Mouse (Mus musculus) cerebral cortex, adult 2 months (tissue): ENCODE results near the gene Ugt1a6a.

Experiments
- WGBS: fragments of 180-500 bp; shearing (Covaris S2); methylation state at CpG from one replicate; pipeline ENCODE4 v1.1.7; 2018; 5-methylcytosine and 5-hydroxymethylcytosine counted together

Ugt1a6a gene

DNA sequence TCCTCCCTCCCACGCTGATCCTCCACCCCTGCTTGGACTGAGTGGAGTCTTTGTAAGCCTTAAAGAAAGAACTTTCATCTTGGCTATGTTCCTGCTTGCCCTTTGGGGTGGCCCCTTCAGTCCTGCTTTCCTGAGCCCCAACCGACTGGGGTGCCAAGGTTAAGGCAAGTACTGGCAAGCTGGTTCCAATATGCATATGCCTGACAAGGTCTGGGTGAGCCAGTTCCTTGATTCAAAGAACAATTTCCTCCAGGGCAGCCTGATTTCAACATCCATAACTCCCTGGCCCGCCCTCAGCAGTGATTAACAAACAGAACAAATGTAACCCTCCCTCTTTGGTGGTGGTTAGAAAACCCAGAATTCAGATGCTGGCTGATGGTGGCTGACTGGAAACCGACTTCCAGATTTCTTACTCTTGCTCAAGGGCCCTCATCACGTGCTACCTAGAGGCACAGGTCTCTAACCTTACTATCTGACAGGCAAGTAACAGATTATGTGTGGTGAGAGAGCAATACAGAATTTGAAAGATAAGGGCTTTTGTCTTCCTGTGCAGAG, at the start of gene Ugt1a6a:
Gene Ugt1a6a, plus strand, starts transcription at position 353 of the 555 bp plus-strand sequence.
- 53% methylated on average over 5 of the region's 5 CpGs for WGBS

DNA sequence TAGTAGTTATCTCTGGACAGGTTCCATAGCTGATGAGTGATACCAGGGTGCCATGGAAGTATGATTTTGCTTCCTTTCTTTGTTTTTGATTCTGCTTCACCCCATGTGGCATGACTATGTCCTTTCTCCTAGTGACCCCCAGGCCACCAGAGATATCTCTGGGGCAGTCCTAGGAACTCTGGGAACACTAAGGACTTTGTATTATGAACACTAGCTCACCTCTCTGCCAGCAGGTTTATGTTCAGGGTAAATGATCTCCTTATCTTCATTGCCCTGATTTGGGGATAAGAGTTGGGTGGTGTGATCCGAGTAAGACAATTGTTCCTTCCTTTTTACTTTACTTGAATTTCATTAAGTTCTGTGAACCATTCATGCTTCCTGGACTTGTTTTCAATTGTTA, 48.5 kb upstream of the Ugt1a6a start:
- WGBS, result 76% methylated on average over 1 of the region's 1 CpGs

DNA sequence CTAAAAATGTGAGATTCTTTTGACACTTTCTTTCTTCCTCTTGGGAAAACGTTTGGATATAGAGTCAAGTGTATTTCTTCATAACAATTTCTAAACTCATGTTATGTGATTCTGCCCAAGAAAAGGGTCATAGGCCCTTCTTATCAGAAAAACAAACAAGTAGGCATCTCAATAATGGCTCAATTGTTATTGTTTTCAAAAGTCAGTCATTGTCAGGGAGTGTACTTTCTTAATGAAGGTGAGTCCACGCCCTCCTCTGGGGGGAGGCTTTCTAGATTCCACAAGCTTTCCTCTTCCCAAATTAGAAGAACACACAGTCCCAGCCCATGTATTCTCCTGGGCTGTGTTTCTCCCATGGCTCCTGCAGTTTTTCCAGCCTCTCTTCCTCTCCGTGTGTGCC, 47.1 kb upstream of the Ugt1a6a start, which contains the start of gene Ugt1a8:
Gene Ugt1a8, plus strand, starts transcription at position 301 of the 400 bp plus-strand sequence.
- 71% methylated on average over 3 of the region's 3 CpGs for WGBS

DNA sequence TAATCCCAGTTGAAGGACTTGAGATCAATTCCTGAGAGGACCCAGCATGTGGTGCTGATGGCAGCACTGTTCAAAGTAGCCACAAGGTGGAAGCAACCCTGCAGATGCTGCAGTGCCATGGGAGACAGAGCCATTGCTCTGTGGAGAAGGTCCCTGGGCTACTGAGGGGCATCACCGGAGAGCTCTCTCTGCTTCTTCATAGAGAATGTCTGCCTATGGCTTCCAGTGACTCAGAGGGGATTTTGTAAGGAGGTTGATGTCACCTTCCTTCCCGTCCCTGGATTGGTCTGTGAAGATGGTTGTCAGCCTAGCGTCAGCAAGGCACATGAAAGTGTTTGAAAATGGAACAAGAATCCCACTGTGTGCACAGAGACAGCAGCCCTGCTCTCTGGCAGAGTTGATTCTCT, 40.3 kb upstream of the Ugt1a6a start:
- WGBS, result 75% methylated on average over 3 of the region's 3 CpGs

DNA sequence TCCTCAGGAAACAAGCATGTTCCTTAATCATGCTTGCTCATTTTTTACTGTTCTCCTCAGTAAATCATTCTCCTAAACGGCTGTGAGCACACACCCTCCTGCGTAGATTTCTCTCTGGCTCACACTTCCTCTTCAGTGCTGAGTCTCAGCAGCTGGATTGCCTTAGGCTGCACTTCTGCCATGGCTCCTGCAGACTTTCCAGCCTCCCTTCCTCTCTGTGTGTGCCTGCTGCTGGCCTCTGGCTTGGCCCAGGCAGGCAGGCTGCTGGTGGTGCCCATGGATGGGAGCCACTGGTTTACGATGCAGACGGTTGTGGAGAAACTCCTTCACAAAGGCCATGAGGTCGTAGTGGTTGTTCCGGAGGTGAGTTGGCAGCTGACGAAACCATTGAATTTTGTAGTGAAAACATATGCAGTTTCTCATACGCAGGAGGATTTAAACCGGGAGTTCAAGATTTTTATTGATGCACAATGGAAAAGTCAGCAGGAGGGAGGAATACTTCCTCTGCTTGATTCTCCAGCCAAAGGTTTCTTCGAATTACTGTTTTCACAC, 39.6 kb upstream of the Ugt1a6a start, which contains the start of gene Ugt1a7c:
Gene Ugt1a7c, plus strand, starts transcription at position 122 of the 552 bp plus-strand sequence.
- WGBS, result 67% methylated on average over 10 of the region's 10 CpGs

DNA sequence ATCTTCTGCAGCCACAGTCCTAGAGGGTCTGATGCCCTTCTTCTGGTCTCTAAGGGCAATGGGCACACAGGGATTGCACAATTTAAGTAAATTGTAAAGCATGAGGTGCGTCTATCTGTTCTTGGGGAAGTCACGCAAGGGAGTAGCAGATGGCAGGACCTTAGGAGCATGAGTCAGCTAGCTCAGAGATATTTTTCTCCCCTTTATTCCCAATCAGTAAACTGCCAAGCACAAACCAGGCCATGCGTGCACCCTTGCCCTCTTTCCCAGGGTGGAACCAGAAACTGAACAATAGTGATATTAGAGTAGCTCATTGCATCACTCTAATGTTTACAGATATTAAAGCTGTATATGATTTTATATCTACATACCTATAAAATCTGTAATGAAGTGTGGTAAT, 36.1 kb upstream of the Ugt1a6a start:
- 92% methylated on average over 3 of the region's 3 CpGs for WGBS

DNA sequence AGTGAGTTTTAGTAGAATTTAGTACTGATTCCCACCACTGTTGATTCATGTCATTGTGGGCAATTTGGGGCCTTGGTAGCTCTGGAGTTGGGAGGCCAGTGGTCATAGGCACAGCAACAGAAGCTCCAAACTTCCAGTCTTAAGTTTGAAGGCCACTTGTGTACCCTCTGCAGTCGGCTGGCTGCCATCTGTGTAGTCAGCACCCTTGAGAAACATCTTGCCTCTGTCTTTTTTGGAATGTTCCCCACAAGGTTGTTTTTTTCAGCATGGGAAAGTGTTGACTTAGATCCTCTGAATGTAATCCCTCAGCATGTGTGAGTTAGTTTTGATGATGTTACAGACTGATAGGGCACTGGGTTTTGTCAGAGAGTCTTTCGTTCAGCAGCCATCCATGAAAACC, 34.9 kb upstream of the Ugt1a6a start:
- WGBS, result 78% methylated on average over 2 of the region's 2 CpGs

DNA sequence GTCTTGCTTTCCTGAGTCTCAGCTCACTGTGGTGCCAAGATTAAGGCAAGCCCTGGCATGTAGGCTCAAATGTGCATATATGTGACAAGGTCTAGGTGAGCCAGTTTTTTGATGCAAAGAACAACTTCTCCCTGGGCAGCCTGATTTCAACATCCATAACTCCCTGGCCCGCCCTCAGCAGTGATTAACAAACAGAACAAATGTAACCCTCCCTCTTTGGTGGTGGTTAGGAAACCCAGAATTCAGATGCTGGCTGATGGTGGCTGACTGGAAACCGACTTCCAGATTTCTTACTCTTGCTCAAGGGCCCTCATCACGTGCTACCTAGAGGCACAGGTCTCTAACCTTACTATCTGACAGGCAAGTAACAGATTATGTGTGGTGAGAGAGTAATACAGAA, 31.6 kb upstream of the Ugt1a6a start, which contains the start of gene Ugt1a6b:
Gene Ugt1a6b, plus strand, starts transcription at position 234 of the 400 bp plus-strand sequence.
- WGBS, result 87% methylated on average over 3 of the region's 3 CpGs

DNA sequence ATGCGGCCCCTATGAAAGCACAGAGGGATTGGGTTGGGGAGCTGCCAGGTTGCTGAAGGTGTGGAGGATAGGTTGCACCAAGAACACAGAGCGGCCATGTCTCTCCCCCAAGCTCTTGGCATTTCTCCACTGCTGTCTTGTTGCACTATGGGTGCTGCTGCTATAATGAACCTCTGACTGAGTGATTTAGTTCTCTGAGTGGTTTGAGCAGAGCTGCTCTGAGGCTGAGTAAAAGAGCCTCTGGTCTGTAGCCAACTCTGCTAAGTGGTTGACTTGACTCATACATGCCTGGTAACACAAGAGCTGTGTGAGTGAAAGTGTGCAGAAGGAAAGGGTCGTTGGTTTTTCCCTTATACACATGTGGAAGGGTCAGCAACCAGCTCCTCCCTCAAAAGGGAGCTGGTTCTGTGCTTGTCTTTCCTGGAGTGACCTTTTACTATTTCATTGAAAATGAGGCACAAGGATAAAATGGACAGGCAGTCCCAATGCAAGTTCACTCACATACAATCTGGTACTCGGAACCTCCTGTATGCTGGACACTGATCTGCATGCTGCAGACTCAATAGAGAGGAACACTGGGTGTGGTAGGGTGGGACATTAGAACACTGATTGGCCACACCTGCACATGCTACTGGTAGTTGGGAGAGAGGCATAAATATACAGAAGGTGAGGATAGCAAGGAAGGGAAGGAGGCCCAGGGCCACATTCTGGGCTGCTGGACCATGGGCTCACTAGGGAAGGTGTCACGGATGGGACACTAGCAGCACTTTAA, 30.7 kb upstream of the Ugt1a6a start:
- 72% methylated on average over 5 of the region's 5 CpGs for WGBS

DNA sequence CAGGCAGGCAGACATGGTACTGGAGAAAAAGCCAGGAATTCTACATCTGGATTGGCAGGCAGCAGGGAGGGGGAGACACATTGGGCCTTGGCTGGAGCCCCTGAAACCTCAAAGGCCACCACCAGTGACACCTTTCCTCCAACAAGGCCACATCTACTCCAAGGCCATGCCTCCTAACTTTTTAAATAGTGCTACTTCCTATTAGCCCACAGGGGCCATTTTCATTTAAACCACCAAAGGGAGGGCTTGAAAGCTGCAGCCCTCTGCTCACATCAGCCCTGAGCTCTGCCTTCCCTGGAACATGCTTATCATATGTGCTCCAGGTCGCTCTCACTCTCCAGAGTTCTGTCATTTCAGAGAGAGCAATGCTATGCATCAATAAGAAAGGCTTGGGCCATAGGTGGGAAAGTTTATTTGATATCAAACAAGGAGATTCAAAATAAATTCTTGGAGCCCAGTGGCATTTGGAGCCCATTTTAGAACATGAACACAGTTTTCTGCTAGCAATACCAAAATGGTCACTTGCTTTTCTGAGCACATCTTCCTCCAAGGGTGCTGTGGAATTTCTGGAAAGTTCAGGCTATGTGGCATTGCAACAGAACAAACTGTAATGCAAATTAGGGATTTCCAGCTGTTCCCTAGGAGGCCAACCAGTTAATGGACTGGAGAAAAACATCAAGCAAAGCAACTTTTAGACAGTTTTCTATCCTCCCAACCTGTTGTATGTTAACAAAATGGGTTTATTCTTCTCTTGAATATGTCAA, 29.8 kb upstream of the Ugt1a6a start:
- WGBS, result 95% methylated on average over 1 of the region's 1 CpGs

DNA sequence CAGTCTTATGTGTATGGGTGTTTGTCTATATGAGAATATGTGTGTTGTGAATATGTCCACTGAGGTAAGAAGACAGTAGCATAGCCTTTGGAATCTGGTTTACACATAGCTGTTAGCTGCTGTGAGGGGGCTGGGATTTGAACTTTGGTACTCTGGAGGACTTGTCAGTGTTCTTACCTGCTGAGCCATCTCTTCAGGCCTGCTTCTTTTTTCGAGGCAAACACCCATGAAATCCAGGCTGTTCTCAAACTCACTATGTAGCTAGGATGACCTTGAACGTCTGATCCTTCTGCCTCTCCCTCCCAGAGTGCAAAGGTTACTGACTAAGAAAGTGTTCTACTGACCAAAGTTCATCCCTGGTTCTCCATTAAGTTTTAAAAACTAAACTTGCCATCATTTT, 29.0 kb upstream of the Ugt1a6a start:
- WGBS, result 73% methylated on average over 2 of the region's 2 CpGs

DNA sequence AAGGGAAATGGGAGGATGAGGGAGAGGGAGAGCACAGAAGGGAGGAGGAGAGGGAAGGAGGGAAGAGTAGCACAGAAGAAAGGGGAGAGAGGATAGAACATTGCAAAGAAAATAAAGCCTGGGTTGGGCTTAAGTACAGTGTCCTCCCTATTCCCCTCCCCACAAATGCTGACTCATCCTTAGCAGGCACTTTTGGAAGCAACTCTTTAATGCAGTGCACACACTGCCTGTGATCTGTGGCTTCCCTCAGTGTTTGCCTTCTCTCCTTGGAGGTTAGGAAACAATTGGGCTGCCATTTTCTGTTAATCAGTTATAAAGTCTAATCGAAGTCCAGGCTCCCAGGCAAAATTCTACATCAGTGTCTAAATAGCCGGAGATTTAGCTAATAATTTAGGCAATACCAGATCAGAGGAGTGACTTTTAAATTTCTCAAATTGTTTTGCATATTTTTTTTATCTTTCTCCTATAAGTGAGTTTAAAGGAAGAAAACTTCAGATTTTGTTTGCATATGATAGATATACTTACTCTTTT, 25.5 kb upstream of the Ugt1a6a start:
- WGBS, result 86% methylated on average over 2 of the region's 2 CpGs

DNA sequence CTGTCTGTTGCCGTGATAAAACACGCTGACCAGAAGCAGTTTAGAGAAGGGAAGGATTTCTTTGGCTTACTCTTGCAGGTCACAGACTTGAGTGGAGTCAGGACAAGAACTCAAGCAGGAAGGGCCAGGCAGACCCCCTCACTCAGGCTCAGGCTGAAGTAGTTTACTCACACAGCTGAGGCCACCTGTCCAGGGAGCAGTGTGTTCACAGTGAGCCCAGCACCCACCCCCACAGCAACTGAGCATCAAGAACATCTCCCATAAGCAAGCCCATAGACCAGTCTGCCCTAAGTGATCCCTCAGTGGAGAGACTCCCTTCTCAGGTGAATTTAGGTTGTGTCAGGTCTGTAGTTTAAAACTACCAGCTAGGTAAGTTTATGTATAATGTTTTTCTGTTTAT, 25.0 kb upstream of the Ugt1a6a start:
- 83% methylated on average over 2 of the region's 2 CpGs for WGBS

DNA sequence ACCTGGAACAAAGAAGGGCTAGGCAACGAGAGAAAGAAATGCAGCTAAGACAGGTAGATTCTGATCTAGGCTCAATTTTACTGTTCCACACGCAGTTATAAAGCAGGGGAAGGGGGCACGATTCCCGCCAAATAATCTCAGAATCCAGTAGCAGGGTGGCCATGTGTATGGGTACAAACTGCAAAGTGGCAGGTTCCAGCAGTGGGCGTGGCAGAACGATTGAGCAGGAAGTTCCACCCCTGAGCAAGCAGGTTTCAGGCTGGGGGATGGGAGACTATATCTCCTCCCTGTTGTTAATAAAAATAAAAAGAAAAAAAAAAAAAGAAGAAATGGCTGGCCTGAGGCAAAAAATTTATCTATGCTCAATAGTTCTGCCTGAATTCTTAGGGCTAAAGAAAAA, 21.8 kb upstream of the Ugt1a6a start:
- 90% methylated on average over 6 of the region's 6 CpGs for WGBS

DNA sequence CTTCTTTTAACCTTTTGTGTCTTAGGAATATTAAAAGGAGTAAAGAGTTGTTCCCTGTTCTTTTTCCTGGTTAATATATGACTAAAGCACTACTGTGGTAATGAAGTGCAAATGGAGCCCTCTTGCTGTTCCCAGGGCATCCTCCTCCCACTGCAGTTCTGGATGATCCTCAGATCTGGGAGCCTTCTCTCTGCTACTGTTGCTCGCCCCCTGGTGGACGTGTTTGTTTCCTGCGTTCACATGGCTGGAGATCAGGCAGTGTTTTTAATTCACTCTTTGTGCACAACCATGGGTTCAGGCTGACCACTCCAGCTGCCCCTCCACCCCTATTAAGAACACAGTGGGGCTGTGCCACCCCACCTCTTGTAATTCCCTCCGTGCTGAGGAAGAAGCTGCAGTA, 14.1 kb upstream of the Ugt1a6a start:
- 17% methylated on average over 4 of the region's 4 CpGs for WGBS

DNA sequence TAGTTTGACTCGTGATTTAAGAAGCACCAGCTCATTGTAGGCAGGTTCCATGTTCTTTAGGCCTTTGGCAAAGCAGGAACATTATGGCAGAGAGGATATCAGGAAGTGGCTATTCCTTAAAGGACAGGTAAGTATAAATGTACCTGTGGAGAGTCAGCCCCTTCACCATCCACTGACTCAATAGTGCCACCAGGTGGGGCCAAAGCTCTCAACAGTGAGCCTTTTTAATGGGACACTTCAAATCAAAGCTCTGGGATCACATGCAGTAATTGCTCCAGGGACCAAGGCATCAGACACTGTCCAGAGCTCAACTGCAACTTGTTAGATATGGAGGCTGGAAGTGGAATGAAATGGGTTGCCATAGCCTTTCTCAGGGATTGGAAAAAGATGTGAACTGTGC, 13.1 kb upstream of the Ugt1a6a start:
- no CpG with 5 or more reads among the region's 1 CpGs for WGBS

DNA sequence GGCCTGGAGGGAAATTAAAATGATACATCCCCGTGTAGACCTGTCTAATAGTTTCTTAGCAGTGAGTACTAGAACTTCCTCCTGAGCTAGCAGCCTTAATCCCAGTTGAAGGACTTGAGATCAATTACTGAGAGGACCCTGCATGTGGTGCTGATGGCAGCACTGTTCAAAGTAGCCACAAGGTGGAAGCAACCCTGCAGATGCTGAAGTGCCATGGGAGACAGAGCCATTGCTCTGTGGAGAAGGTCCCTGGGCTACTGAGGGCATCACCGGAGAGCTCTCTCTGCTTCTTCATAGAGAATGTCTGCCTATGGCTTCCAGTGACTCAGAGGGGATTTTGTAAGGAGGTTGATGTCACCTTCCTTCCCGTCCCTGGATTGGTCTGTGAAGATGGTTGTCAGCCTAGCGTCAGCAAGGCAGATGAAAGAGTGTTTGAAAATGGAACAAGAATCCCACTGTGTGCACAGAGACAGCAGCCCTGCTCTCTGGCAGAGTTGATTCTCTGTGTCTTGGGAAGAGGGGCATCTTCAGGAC, 8.7 kb upstream of the Ugt1a6a start:
- WGBS, result 75% methylated on average over 4 of the region's 4 CpGs

DNA sequence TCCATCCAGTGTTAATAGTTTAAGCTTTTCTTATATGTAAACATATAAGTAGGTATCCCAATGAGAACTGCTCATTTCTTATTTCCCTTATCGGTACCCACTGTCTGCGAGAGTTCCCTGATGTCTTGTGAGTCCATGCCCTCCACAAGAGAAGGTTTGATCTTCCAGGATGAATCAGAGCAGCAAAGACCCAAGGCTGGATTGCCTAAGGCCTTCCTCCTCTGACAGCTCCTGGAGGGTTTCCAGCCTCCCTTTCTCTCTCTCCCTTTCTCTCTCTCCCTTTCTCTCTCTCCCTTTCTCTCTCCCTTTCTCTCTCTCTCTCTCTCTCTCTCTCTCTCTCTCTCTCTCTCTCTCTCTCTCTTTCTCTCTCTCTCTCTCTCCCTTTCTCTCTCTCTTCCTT, 5.5 kb upstream of the Ugt1a6a start:
- WGBS, result 85% methylated on average over 2 of the region's 2 CpGs

DNA sequence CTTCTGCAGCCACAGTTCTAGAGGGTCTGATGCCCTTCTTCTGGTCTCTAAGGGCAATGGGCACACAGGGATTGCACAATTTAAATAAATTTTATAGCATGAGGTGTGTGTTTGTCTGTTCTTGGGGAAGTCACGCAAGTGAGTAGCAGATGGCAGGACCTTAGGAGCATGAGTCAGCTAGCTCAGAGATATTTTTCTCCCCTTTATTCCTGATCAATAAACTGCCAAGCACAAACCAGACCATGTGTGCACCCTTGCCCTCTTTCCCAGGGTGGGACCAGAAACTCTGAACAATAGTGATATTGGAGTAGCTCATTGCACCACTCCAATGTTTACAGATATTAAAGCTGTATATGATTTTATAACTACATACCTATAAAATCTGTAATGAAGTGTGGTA, 4.4 kb upstream of the Ugt1a6a start:
- 100% methylated on average over 1 of the region's 1 CpGs for WGBS

DNA sequence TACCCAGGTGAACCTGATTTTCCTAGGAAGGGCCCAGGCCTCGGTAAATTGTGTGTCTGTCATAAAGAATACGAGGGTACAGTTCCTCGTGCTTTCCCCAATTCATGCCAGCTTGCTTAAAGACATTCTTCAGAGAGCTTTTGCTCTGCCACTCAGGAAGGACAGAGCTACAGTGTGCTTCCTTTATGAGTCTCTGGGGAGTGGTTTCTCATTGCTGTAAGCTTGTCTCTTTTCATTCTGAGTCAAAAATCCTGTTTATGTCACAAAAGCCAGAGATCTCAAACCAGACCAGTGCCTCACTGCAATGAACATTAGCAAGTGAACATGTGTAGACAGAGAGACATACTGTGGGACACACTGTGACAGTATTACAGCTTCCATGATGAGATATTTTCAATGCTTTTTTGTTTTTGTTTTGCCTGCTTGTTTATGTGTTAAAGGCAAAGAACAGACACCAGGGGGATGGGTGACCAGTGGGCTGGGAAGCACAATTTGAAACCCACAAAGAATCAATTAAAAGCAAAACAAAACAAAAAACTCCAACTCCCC, 627 bp upstream of the Ugt1a6a start:
- WGBS, result 41% methylated on average over 3 of the region's 3 CpGs

DNA sequence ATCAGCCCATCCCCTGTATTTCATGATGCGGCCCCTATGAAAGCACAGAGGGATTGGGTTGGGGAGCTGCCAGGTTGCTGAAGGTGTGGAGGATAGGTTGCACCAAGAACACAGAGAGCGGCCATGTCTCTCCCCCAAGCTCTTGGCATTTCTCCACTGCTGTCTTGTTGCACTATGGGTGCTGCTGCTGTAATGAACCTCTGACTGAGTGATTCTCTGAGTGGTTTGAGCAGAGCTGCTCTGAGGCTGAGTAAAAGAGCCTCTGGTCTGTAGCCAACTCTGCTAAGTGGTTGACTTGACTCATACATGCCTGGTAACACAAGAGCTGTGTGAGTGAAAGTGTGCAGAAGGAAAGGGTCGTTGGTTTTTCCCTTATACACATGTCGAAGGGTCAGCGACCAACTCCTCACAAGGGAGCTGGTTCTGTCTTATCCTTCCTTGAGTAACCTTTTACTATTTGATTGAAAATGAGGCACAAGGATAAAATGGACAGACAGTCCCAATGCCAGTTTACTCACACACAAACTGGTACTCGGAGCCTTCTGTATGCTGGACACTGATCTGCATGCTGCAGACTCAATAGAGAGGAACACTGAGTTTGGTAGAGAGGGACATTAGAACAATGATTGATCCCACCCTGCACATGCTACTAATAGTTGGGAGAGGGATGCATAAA, 758 bp downstream of the Ugt1a6a start:
- 77% methylated on average over 6 of the region's 6 CpGs for WGBS
